Comparison of ENCODE assay signal across 9 mouse cellular contexts in the genomic region with DNA sequence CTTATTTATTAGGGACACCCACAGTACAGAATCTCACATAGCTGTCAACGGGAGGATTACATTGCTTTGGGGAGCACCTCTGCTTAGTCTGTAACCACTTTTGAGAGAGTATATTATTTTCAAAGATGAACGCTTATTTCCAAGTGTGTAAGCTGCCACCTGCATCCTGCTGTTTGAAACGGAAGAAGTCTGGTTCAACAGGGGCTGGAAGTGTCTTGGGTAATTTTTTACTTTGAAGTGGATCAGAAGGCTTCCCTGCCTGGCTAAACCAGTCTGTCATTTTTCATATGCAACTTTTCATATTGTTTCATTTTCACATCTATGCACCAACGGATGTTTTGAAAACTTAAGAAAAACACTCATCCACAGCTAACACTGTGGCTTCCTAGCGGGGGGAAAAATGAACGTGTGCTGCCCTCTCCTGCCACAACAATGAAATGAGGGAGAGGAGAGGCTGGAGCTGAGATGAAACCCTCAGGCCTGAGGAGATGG. TPM values are rescaled to one million over a fixed set of nuclear protein-coding genes. Genes with fewer than 3 reads are reported as not detected.
A peak's percentile ranks its signal among the peaks of the same experiment; 100 is the strongest.
DNase-seq lines count a peak whose midpoint lies in the region; ATAC-seq and TF ChIP-seq lines count a peak whose summit lies in the region.
"Had no signal": no experiment of that assay in that cellular context is flagged by ENCODE, and none has a peak within 500 bp of the region (broad histone marks: within the 10 kb centered on the region; RNA-seq: fewer than 3 reads in every experiment).

No protein-coding gene starts in this region.

- no peak for DNase-seq in kidney, adult 2 months
- peak; percentile 17 for DNase-seq in brain, embryonic 14.5 days (ENCODE audit: low read depth)
- DNase-seq in adrenal gland, postnatal 25 days, result no peak
- DNase-seq in layer of hippocampus, postnatal 36 days, result no peak

- 47% methylated on average over 6 of the region's 6 CpGs for WGBS in kidney, adult 2 months
- WGBS in kidney, embryonic 16.5 days, result 60% methylated on average over 6 of the region's 6 CpGs

- no peak overlapping the region for H3K4me3 ChIP-seq in kidney, adult 2 months (ENCODE audit: insufficient read depth, low read depth, low read length)
- no peak overlapping the region for H3K4me3 ChIP-seq in kidney, embryonic 16.5 days (ENCODE audit: low read length)
- no peak overlapping the region for H3K4me3 ChIP-seq in ES-Bruce4 (ENCODE audit: low read depth, low read length)
- H3K4me3 ChIP-seq: embryonic facial prominence, embryonic 13.5 days; liver, embryonic 15.5 days had no signal

- no peak for ATAC-seq in kidney, embryonic 16.5 days (ENCODE audit: low FRiP score, low TSS enrichment)
- peak; percentile 37 for ATAC-seq in megakaryocyte, adult 5-6 weeks (ENCODE audit: poor library complexity, severe bottlenecking)

- TF ChIP-seq CTCF in kidney, adult 2 months (conservative IDR thresholded peaks at IDR 0.05; ENCODE audit: insufficient read depth, insufficient read length, low read depth, low read length), result peak; percentile 48
- peak; percentile 2 for TF ChIP-seq CTCF in ES-Bruce4 (IDR thresholded peaks at IDR 0.05; ENCODE audit: low read depth, low read length)
- TF ChIP-seq CTCF in brain, embryonic 14.5 days (IDR thresholded peaks at IDR 0.05; ENCODE audit: borderline replicate concordance, extremely low read depth, insufficient read depth, insufficient read length), result peak; percentile 25; the same call in 1 of the 2 replicates

- H3K9me3 ChIP-seq in kidney, embryonic 16.5 days (ENCODE audit: low read length), result no peaks in the 10 kb centered on the region
- H3K9me3 ChIP-seq in ES-Bruce4 (replicated peaks; ENCODE audit: control insufficient read depth, insufficient read depth, low read length, poor library complexity, severe bottlenecking), result no peaks in the 10 kb centered on the region
- H3K9me3 ChIP-seq: embryonic facial prominence, embryonic 13.5 days; liver, embryonic 15.5 days had no signal

- H3K4me2 ChIP-seq in kidney, embryonic 16.5 days (replicated peaks; ENCODE audit: low read depth, low read length), result no peak overlapping the region
- H3K4me2 ChIP-seq: embryonic facial prominence, embryonic 13.5 days; liver, embryonic 15.5 days had no signal

- no peak overlapping the region for H3K9ac ChIP-seq in kidney, embryonic 16.5 days (replicated peaks; ENCODE audit: low read length)
- no peak overlapping the region for H3K9ac ChIP-seq in ES-Bruce4 (ENCODE audit: low read depth, poor library complexity, severe bottlenecking)
- H3K9ac ChIP-seq: embryonic facial prominence, embryonic 13.5 days; liver, embryonic 15.5 days had no signal

- peak overlapping the region; percentile 42; the same call in 1 of the 2 replicates for H3K27ac ChIP-seq in kidney, adult 2 months (ENCODE audit: insufficient read depth, low read depth, low read length)
- no peak overlapping the region for H3K27ac ChIP-seq in kidney, embryonic 16.5 days (ENCODE audit: low read length)
- no peak overlapping the region for H3K27ac ChIP-seq in ES-Bruce4 (ENCODE audit: insufficient read depth, low read length)
- H3K27ac ChIP-seq: embryonic facial prominence, embryonic 13.5 days; liver, embryonic 15.5 days had no signal

- H3K36me3 ChIP-seq in kidney, adult 2 months (ENCODE audit: control insufficient read depth, insufficient read depth, low read length), result peaks cover 1% of the 10 kb centered on the region; the same call in 1 of the 2 replicates
- H3K36me3 ChIP-seq in kidney, embryonic 16.5 days (ENCODE audit: insufficient read depth, low read length), result peaks cover 24% of the 10 kb centered on the region
- peaks cover 6% of the 10 kb centered on the region; the same call in 1 of the 2 replicates for H3K36me3 ChIP-seq in ES-Bruce4 (ENCODE audit: control insufficient read depth, insufficient read depth, low read length, poor library complexity, severe bottlenecking)

- TF ChIP-seq EP300 in ES-Bruce4 (IDR thresholded peaks at IDR 0.05; ENCODE audit: insufficient read depth, low read depth, low read length), result no peak

- no peak for TF ChIP-seq POLR2A in kidney, adult 2 months (IDR thresholded peaks at IDR 0.05; ENCODE audit: low read depth, low read length)
- no peak for TF ChIP-seq POLR2A in ES-Bruce4 (IDR thresholded peaks at IDR 0.05; ENCODE audit: insufficient read depth, low read length)
- no peak for TF ChIP-seq POLR2A in brain, embryonic 14.5 days (IDR thresholded peaks at IDR 0.05; ENCODE audit: borderline replicate concordance, extremely low read depth, insufficient read depth, insufficient read length, poor library complexity, severe bottlenecking)

- peaks cover 8% of the 10 kb centered on the region; the same call in 1 of the 2 replicates for H3K4me1 ChIP-seq in kidney, adult 2 months (ENCODE audit: control insufficient read depth, insufficient read depth, low read length)
- peaks cover 7% of the 10 kb centered on the region; the same call in 1 of the 2 replicates for H3K4me1 ChIP-seq in kidney, embryonic 16.5 days (ENCODE audit: insufficient read depth, low read length)
- H3K4me1 ChIP-seq in ES-Bruce4 (ENCODE audit: control insufficient read depth, insufficient read depth, low read length), result no peaks in the 10 kb centered on the region
- H3K4me1 ChIP-seq: embryonic facial prominence, embryonic 13.5 days; liver, embryonic 15.5 days had no signal

- no peaks in the 10 kb centered on the region for H3K27me3 ChIP-seq in kidney, adult 2 months (replicated peaks; ENCODE audit: control insufficient read depth, insufficient read depth, low read length)
- no peaks in the 10 kb centered on the region for H3K27me3 ChIP-seq in kidney, embryonic 16.5 days (ENCODE audit: insufficient read depth, low read length)
- no peaks in the 10 kb centered on the region for H3K27me3 ChIP-seq in ES-Bruce4 (ENCODE audit: control insufficient read depth, insufficient read depth, low read length, poor library complexity, severe bottlenecking)
- H3K27me3 ChIP-seq: embryonic facial prominence, embryonic 13.5 days; liver, embryonic 15.5 days had no signal

RNA-seq across cellular contexts. Expression of a gene that starts 32.9 kb away (rescaled TPM):
- polyA plus RNA-seq in kidney, adult 2 months (2012; rRNA removed), result not detected in 2 replicates
- polyA plus RNA-seq in kidney, embryonic 16.5 days (2015; fragmentation: Nextera tagmentation; extraction: Ambion mirVana), result not detected in 2 replicates
- polyA plus RNA-seq in ES-Bruce4 (2011; ENCODE audit: insufficient read depth, insufficient read length, low read depth, missing spikeins), result not detected in 2 replicates
- polyA plus RNA-seq in brain, embryonic 14.5 days (2012; rRNA removed), result 0.05 and 0.06 TPM in 2 replicates
- not detected in 2 replicates for total RNA-seq in megakaryocyte, adult 5-6 weeks (2015)
- not detected in 2 replicates for total RNA-seq in megakaryocyte, adult 5-6 weeks (2017)
- not detected in 2 replicates for total RNA-seq in adrenal gland, postnatal 25 days (2021)
- total RNA-seq in layer of hippocampus, postnatal 36 days (2021), result not detected
- polyA plus RNA-seq: embryonic facial prominence, embryonic 13.5 days; liver, embryonic 15.5 days had no signal
